Mouse (Mus musculus) E14TG2a.4 (cell line): Measurements from ENCODE around the gene Tet2.
"Not testable (repeated sequence)": the region's sequence is repeated elsewhere in the genome, so short reads cannot be mapped to it uniquely, and the experiment has no call there.

Experiments used
- H3K27me3 ChIP-seq: 2 replicates; pipeline ENCODE4 v1.6.1; 2014; ENCODE audit warnings: low read length, control low read depth; ENCODE audit not compliant: insufficient read depth
- H3K36me3 ChIP-seq: 2 replicates; pipeline ENCODE4 v1.6.1; 2014; ENCODE audit warnings: low read length, control low read depth; ENCODE audit not compliant: insufficient read depth
- H3K4me1 ChIP-seq: replicated peaks from 2 replicates; pipeline ENCODE4 v1.6.1; 2014; ENCODE audit warnings: low read depth, low read length, control low read depth
- H3K4me3 ChIP-seq: replicated peaks from 2 replicates; pipeline ENCODE4 v1.5.1; 2014; ENCODE audit warnings: mild to moderate bottlenecking, low read length
- H3K9me3 ChIP-seq: 2 replicates; pipeline ENCODE4 v1.6.1; 2014; ENCODE audit warnings: low read length, control low read depth
- CTCF ChIP-seq: conservative IDR thresholded peaks from 2 replicates; pipeline ENCODE4 v1.5.1; 2014; ENCODE audit warnings: low read length
- NANOG ChIP-seq: IDR thresholded peaks from 2 replicates; pipeline ENCODE4 v1.6.1; 2014; ENCODE audit warnings: borderline replicate concordance, low read length, mixed read lengths
- POU5F1 ChIP-seq: IDR thresholded peaks from 2 replicates; pipeline ENCODE4 v1.6.1; 2014; ENCODE audit warnings: low read length, borderline replicate concordance

Tet2 gene

GRCm38 (mm10) chr3:133544551-133545303, at the start of gene Tet2:
TSS of gene Tet2 (minus strand) at chr3:133545139.
- Histone ChIP-seq H3K4me3 (peak within 1 kb of the TSS; percentile 94), H3K27me3 (no peaks in the 10 kb centered on the region)

GRCm38 (mm10) chr3:133592995-133593394, 48.1 kb upstream of the Tet2 start:
- peaks cover 18% of the 10 kb centered on the region for H3K4me1 ChIP-seq
- H3K4me3 ChIP-seq, H3K27me3 ChIP-seq, H3K9me3 ChIP-seq, H3K36me3 ChIP-seq: not testable (repeated sequence)

More at GRCm38 (mm10) chr3:133544551-133545303, at the start of gene Tet2:
- H3K36me3 ChIP-seq, result no peaks in the 10 kb centered on the region
- H3K9me3 ChIP-seq, result no peaks in the 10 kb centered on the region
- peaks cover 39% of the 10 kb centered on the region for H3K4me1 ChIP-seq
- no peak for TF ChIP-seq POU5F1
- TF ChIP-seq CTCF, result no peak
- no peak for TF ChIP-seq NANOG

GRCm38 (mm10) chr3:133590506-133591152, 45.7 kb upstream of the Tet2 start:
- H3K4me3 ChIP-seq, result no peak overlapping the region
- no peaks in the 10 kb centered on the region for H3K9me3 ChIP-seq
- TF ChIP-seq POU5F1 (no peak), NANOG (no peak), CTCF (no peak)
- no peaks in the 10 kb centered on the region for H3K27me3 ChIP-seq
- H3K4me1 ChIP-seq, result peaks cover 18% of the 10 kb centered on the region
- no peaks in the 10 kb centered on the region for H3K36me3 ChIP-seq

- Histone ChIP-seq H3K9me3 (no peaks in the 10 kb centered on the region), H3K4me1 (no peaks in the 10 kb centered on the region), H3K27me3 (no peaks in the 10 kb centered on the region), H3K36me3 (no peaks in the 10 kb centered on the region), H3K4me3 (no peak overlapping the region)
- TF ChIP-seq CTCF (no peak), POU5F1 (no peak), NANOG (no peak)
These were observed 40.1 kb upstream of the Tet2 start for GRCm38 (mm10) chr3:133585010-133585409.

GRCm38 (mm10) chr3:133583411-133584025, 38.6 kb upstream of the Tet2 start:
- H3K4me3 ChIP-seq, result no peak overlapping the region
- TF ChIP-seq CTCF, result no peak
- TF ChIP-seq POU5F1, result no peak
- TF ChIP-seq NANOG, result no peak

GRCm38 (mm10) chr3:133582969-133583368, 38.0 kb upstream of the Tet2 start:
- no peaks in the 10 kb centered on the region for H3K9me3 ChIP-seq
- H3K4me3 ChIP-seq, result no peak overlapping the region
- H3K36me3 ChIP-seq, result no peaks in the 10 kb centered on the region
- no peak for TF ChIP-seq POU5F1
- no peak for TF ChIP-seq NANOG
- TF ChIP-seq CTCF, result no peak
- H3K4me1 ChIP-seq, result peaks cover 11% of the 10 kb centered on the region
- H3K27me3 ChIP-seq, result no peaks in the 10 kb centered on the region

More at GRCm38 (mm10) chr3:133583411-133584025, 38.6 kb upstream of the Tet2 start:
- no peaks in the 10 kb centered on the region for H3K9me3 ChIP-seq
- H3K4me1 ChIP-seq, result peaks cover 11% of the 10 kb centered on the region
- H3K36me3 ChIP-seq, result no peaks in the 10 kb centered on the region
- no peaks in the 10 kb centered on the region for H3K27me3 ChIP-seq

- H3K4me3 ChIP-seq, result no peak overlapping the region
- H3K9me3 ChIP-seq, result no peaks in the 10 kb centered on the region
- H3K27me3 ChIP-seq, result no peaks in the 10 kb centered on the region
- no peaks in the 10 kb centered on the region for H3K36me3 ChIP-seq
- no peak for TF ChIP-seq NANOG
- no peak for TF ChIP-seq POU5F1
- no peak for TF ChIP-seq CTCF
- peaks cover 11% of the 10 kb centered on the region for H3K4me1 ChIP-seq
These were observed 37.2 kb upstream of the Tet2 start for GRCm38 (mm10) chr3:133582096-133582495.

GRCm38 (mm10) chr3:133581541-133581940, 36.6 kb upstream of the Tet2 start:
- no peaks in the 10 kb centered on the region for H3K9me3 ChIP-seq
- no peaks in the 10 kb centered on the region for H3K36me3 ChIP-seq
- no peak overlapping the region for H3K4me3 ChIP-seq
- no peaks in the 10 kb centered on the region for H3K27me3 ChIP-seq
- no peak for TF ChIP-seq POU5F1
- no peak for TF ChIP-seq NANOG
- TF ChIP-seq CTCF, result no peak
- H3K4me1 ChIP-seq, result peaks cover 11% of the 10 kb centered on the region

- Histone ChIP-seq H3K27me3 (no peaks in the 10 kb centered on the region), H3K9me3 (no peaks in the 10 kb centered on the region)
These were observed 34.7 kb upstream of the Tet2 start for GRCm38 (mm10) chr3:133579671-133580070.

More at GRCm38 (mm10) chr3:133579671-133580070, 34.7 kb upstream of the Tet2 start:
- TF ChIP-seq POU5F1 (no peak), CTCF (no peak), NANOG (no peak)
- Histone ChIP-seq H3K4me1 (peaks cover 11% of the 10 kb centered on the region), H3K36me3 (no peaks in the 10 kb centered on the region), H3K4me3 (0 out of 2 replicates have a peak overlapping the region, but pooled peaks have one; percentile 14)
